ENCODE assay signal across 8 mouse cellular contexts in the genomic region with DNA sequence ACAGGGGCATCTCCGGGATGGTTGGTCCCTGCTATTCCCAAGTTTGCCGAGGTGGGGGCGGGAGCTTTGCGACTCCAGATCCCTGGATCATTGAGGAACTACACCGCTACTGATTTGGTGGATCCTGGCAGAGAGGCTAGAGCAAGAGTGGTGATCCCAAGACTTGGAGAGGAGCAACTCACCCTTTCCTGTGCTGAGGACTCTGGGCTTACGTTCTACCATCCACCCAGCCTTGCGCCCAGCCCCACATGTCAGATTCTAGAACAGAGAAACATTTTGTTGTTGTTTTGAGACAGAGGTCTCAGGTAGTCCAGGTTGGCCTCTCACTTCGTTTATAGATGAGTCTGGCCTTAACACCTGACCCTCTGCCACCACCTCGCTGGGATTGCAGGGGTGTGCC. TPM values are rescaled to one million over a fixed set of nuclear protein-coding genes. Genes with fewer than 3 reads are reported as not detected.
DNase-seq lines count a peak whose midpoint lies in the region; ATAC-seq and TF ChIP-seq lines count a peak whose summit lies in the region.

No protein-coding gene starts in this region.

- peak overlapping the region; percentile 67 for H3K4me3 ChIP-seq in heart, embryonic 12.5 days
- peak overlapping the region; percentile 53 for H3K4me3 ChIP-seq in embryonic fibroblast, embryonic 13.5 days (ENCODE audit: insufficient read depth, low read length)
- H3K4me3 ChIP-seq in liver, embryonic 13.5 days (replicated peaks), result peak overlapping the region; percentile 64

- 8% methylated on average over 9 of the region's 9 CpGs for WGBS in heart, embryonic 12.5 days
- 5% methylated on average over 9 of the region's 9 CpGs for WGBS in liver, embryonic 13.5 days (ENCODE audit: insufficient replicate concordance)

- peak overlapping the region; percentile 66 for H3K9ac ChIP-seq in heart, embryonic 12.5 days
- peak overlapping the region; percentile 67 for H3K9ac ChIP-seq in liver, embryonic 13.5 days

- no peak for TF ChIP-seq POLR2A in embryonic fibroblast, embryonic 13.5 days (IDR thresholded peaks at IDR 0.05; ENCODE audit: low read depth, low read length)

- peak overlapping the region; percentile 98 for H3K4me2 ChIP-seq in heart, embryonic 12.5 days
- H3K4me2 ChIP-seq in liver, embryonic 13.5 days, result peak overlapping the region; percentile 91

- H3K27me3 ChIP-seq in heart, embryonic 12.5 days (replicated peaks), result peaks cover 8% of the 10 kb centered on the region; the same call in 1 of the 2 replicates
- peaks cover 6% of the 10 kb centered on the region for H3K27me3 ChIP-seq in liver, embryonic 13.5 days

- peaks cover 19% of the 10 kb centered on the region for H3K36me3 ChIP-seq in heart, embryonic 12.5 days
- peaks cover 26% of the 10 kb centered on the region for H3K36me3 ChIP-seq in liver, embryonic 13.5 days

- no peak for DNase-seq in heart, postnatal 4 days
- peak; percentile 50 to 57 for DNase-seq in B cell, adult 2 months
- no peak for DNase-seq in liver, embryonic 13.5 days
- DNase-seq in urinary bladder, postnatal 10 days (ENCODE audit: low spot score), result no peak
- DNase-seq in urinary bladder, postnatal 25 days (ENCODE audit: low spot score), result no peak
- no peak for DNase-seq in right cerebral cortex, postnatal 36 days (ENCODE audit: low spot score in 2 of 2)

- 0 out of 2 replicates have a peak, but pooled peaks cover 11% of the 10 kb centered on the region for H3K4me1 ChIP-seq in heart, embryonic 12.5 days (replicated peaks)
- peaks cover 3% of the 10 kb centered on the region; the same call in 1 of the 2 replicates for H3K4me1 ChIP-seq in embryonic fibroblast, embryonic 13.5 days (ENCODE audit: control insufficient read depth, insufficient read depth, low read length)
- peaks cover 36% of the 10 kb centered on the region for H3K4me1 ChIP-seq in liver, embryonic 13.5 days (replicated peaks)

- no peak for TF ChIP-seq CTCF in embryonic fibroblast, embryonic 13.5 days (IDR thresholded peaks at IDR 0.05; ENCODE audit: borderline replicate concordance, insufficient read depth, low read length)

- H3K9me3 ChIP-seq in heart, embryonic 12.5 days (replicated peaks), result peaks cover 10% of the 10 kb centered on the region
- H3K9me3 ChIP-seq in liver, embryonic 13.5 days (replicated peaks), result no peaks in the 10 kb centered on the region

- H3K27ac ChIP-seq in heart, embryonic 12.5 days (ENCODE audit: poor library complexity, severe bottlenecking), result peak overlapping the region; percentile 37; the same call in 1 of the 2 replicates
- no peak overlapping the region for H3K27ac ChIP-seq in embryonic fibroblast, embryonic 13.5 days (ENCODE audit: insufficient read depth, low read length)
- peak overlapping the region; percentile 45 for H3K27ac ChIP-seq in liver, embryonic 13.5 days

- ATAC-seq in heart, embryonic 12.5 days (ENCODE audit: insufficient number of reproducible peaks, low FRiP score), result peak; percentile 22; the same call in 1 of the 2 replicates
- no peak for ATAC-seq in liver, embryonic 13.5 days (ENCODE audit: low read depth)

RNA-seq across cellular contexts. Expression of a gene that starts 1.0 kb away (rescaled TPM):
- polyA plus RNA-seq in heart, embryonic 12.5 days (2016; fragmentation: Nextera tagmentation; extraction: Ambion mirVana), result 0.95 and 1.3 TPM in 2 replicates
- 1 to 10 TPM in 1 of 2 experiments, under 1 TPM in 1; 0.43 to 1.3 TPM for total RNA-seq in heart, postnatal 4 days (2021)
- 0.42 and 1.1 TPM in 2 replicates for polyA plus RNA-seq in embryonic fibroblast, embryonic 13.5 days (2011; ENCODE audit: insufficient read length, low read depth, missing spikeins)
- polyA plus RNA-seq in liver, embryonic 13.5 days (2015; fragmentation: Nextera tagmentation; extraction: Ambion mirVana), result 1.2 TPM in 2 replicates

RNA-seq across cellular contexts. Expression of a gene that starts 2.9 kb away (rescaled TPM):
- polyA plus RNA-seq in heart, embryonic 12.5 days (2016; fragmentation: Nextera tagmentation; extraction: Ambion mirVana), result 1.1 TPM in 1 of 2 replicates, not detected in the other
- total RNA-seq in heart, postnatal 4 days (2021), result under 1 TPM in 1 of 2 experiments, not detected in 1; 0.88 TPM
- not detected in 2 replicates for polyA plus RNA-seq in embryonic fibroblast, embryonic 13.5 days (2011; ENCODE audit: insufficient read length, low read depth, missing spikeins)
- 2.7 and 4.0 TPM in 2 replicates for polyA plus RNA-seq in liver, embryonic 13.5 days (2015; fragmentation: Nextera tagmentation; extraction: Ambion mirVana)

RNA-seq across cellular contexts. Expression of a gene that starts 9.0 kb away (rescaled TPM):
- 9.5 and 9.8 TPM in 2 replicates for polyA plus RNA-seq in heart, embryonic 12.5 days (2016; fragmentation: Nextera tagmentation; extraction: Ambion mirVana)
- total RNA-seq in heart, postnatal 4 days (2021), result 10 to 100 TPM; 11.1 to 13.5 TPM
- 7.6 TPM in 1 of 2 replicates, not detected in the other for polyA plus RNA-seq in embryonic fibroblast, embryonic 13.5 days (2011; ENCODE audit: insufficient read length, low read depth, missing spikeins)
- polyA plus RNA-seq in liver, embryonic 13.5 days (2015; fragmentation: Nextera tagmentation; extraction: Ambion mirVana), result 65.8 and 80.0 TPM in 2 replicates

RNA-seq across cellular contexts. Expression of a gene that starts 22.8 kb away (rescaled TPM):
- 41.6 and 43.4 TPM in 2 replicates for polyA plus RNA-seq in heart, embryonic 12.5 days (2016; fragmentation: Nextera tagmentation; extraction: Ambion mirVana)
- total RNA-seq in heart, postnatal 4 days (2021), result 1 to 10 TPM; 6.0 to 7.4 TPM
- 30.8 and 34.2 TPM in 2 replicates for polyA plus RNA-seq in embryonic fibroblast, embryonic 13.5 days (2011; ENCODE audit: insufficient read length, low read depth, missing spikeins)
- 4.6 and 4.7 TPM in 2 replicates for polyA plus RNA-seq in liver, embryonic 13.5 days (2015; fragmentation: Nextera tagmentation; extraction: Ambion mirVana)

RNA-seq across cellular contexts. Expression of a gene that starts 34.9 kb away (rescaled TPM):
- polyA plus RNA-seq in heart, embryonic 12.5 days (2016; fragmentation: Nextera tagmentation; extraction: Ambion mirVana), result 1.1 and 1.3 TPM in 2 replicates
- under 1 TPM in 1 of 2 experiments, not detected in 1; 0.34 TPM for total RNA-seq in heart, postnatal 4 days (2021)
- not detected in 2 replicates for polyA plus RNA-seq in embryonic fibroblast, embryonic 13.5 days (2011; ENCODE audit: insufficient read length, low read depth, missing spikeins)
- polyA plus RNA-seq in liver, embryonic 13.5 days (2015; fragmentation: Nextera tagmentation; extraction: Ambion mirVana), result 0.16 and 0.20 TPM in 2 replicates

Comparison
In these comparisons a context has a peak if more than half of its experiments do, and no peak if none do; other contexts are left out.
1. DNase-seq: peak in B cell, adult 2 months (2 of 2); none in heart, postnatal 4 days (single experiment), liver, embryonic 13.5 days (single experiment), urinary bladder, postnatal 10 days (single experiment), urinary bladder, postnatal 25 days (single experiment) and right cerebral cortex, postnatal 36 days (0 of 2).
2. Peak in every context shown above with its lines, with median percentiles within 50 percentile points of each other: H3K4me3 ChIP-seq.